ENCODE assay signal across 13 mouse cellular contexts in the genomic region with DNA sequence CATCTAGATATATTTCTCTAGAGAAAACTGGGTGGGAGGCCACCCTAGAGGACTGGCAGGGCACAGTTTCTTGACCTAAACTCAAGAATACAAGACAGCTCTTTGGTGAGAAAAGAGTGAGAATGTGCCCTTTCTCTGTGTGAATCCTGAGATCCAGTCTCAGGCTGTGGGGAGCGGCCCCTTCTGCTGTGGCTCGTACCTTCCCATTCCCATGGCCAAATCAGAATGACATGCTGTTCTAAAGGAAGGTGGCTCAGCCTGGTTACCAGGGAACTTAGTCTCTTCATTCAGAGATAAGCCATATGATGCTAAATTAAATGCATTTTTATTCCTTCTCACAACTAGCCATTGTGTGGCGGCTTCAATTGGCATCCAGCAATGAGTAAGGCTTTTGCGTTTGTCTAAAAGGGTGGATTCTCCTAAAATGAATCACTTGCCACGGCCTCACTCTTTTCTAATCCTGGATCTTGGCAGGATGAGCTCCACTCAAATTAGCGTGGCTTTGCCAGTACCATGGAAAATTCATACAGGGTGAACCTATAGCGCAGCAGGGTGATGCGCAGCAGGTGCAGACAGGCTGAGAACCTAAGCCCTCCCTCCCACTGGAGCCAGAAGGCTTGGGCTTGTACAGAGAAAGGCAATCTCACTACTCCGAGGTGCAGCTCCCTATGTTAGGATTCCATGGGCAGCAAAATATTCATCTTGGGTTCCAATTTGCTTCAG.
A peak's percentile ranks its signal among the peaks of the same experiment; 100 is the strongest.
DNase-seq lines count a peak whose midpoint lies in the region; ATAC-seq and TF ChIP-seq lines count a peak whose summit lies in the region.
"Had no signal": no experiment of that assay in that cellular context is flagged by ENCODE, and none has a peak within 500 bp of the region (broad histone marks: within the 10 kb centered on the region; RNA-seq: fewer than 3 reads in every experiment).

No protein-coding gene starts in this region.

- ATAC-seq in hindbrain, embryonic 11.5 days (ENCODE audit: low FRiP score): no peak
- peak; percentile 77 for ATAC-seq in forebrain, postnatal 0 days
- ATAC-seq in midbrain, embryonic 13.5 days: peak; percentile 84
- no peak for ATAC-seq in heart, embryonic 12.5 days (ENCODE audit: insufficient number of reproducible peaks, low FRiP score)
- ATAC-seq: Patski had no signal

- no peak overlapping the region for H3K27ac ChIP-seq in hindbrain, embryonic 11.5 days (ENCODE audit: low read depth, low read length)
- H3K27ac ChIP-seq in hindbrain, embryonic 10.5 days: no peak overlapping the region
- H3K27ac ChIP-seq in cerebellum, adult 2 months (ENCODE audit: insufficient read depth, low read length): no peak overlapping the region
- H3K27ac ChIP-seq in forebrain, postnatal 0 days (ENCODE audit: low read depth, low read length): peak overlapping the region; percentile 82
- peak overlapping the region; percentile 82 for H3K27ac ChIP-seq in midbrain, embryonic 13.5 days
- H3K27ac ChIP-seq in heart, embryonic 12.5 days (ENCODE audit: poor library complexity, severe bottlenecking): no peak overlapping the region
- H3K27ac ChIP-seq: macrophage had no signal

- intact Hi-C loops in heart, postnatal 25 days (cut with DNase I): no loop called here

- 50% methylated on average over 9 of the region's 9 CpGs for WGBS in hindbrain, embryonic 11.5 days
- WGBS in hindbrain, embryonic 10.5 days: 51% methylated on average over 9 of the region's 9 CpGs
- WGBS in cerebellum, adult 2 months: 15% methylated on average over 9 of the region's 9 CpGs
- WGBS in forebrain, postnatal 0 days: 22% methylated on average over 9 of the region's 9 CpGs
- 20% methylated on average over 9 of the region's 9 CpGs for WGBS in midbrain, embryonic 13.5 days
- 59% methylated on average over 9 of the region's 9 CpGs for WGBS in heart, embryonic 12.5 days

- no peaks in the 10 kb centered on the region for H3K9me3 ChIP-seq in hindbrain, embryonic 11.5 days (ENCODE audit: control insufficient read depth, low read length)
- H3K9me3 ChIP-seq in hindbrain, embryonic 10.5 days: no peaks in the 10 kb centered on the region
- H3K9me3 ChIP-seq in forebrain, postnatal 0 days (ENCODE audit: low read length): no peaks in the 10 kb centered on the region
- no peaks in the 10 kb centered on the region for H3K9me3 ChIP-seq in midbrain, embryonic 13.5 days
- H3K9me3 ChIP-seq in heart, embryonic 12.5 days (replicated peaks): no peaks in the 10 kb centered on the region

- H3K4me2 ChIP-seq in hindbrain, embryonic 11.5 days (replicated peaks; ENCODE audit: low read depth, low read length): no peak overlapping the region
- H3K4me2 ChIP-seq in forebrain, postnatal 0 days (ENCODE audit: low read depth): no peak overlapping the region
- H3K4me2 ChIP-seq in midbrain, embryonic 13.5 days (replicated peaks): no peak overlapping the region
- H3K4me2 ChIP-seq in heart, embryonic 12.5 days: no peak overlapping the region
- H3K4me2 ChIP-seq: liver, embryonic 11.5 days had no signal

- no peaks in the 10 kb centered on the region for H3K4me1 ChIP-seq in hindbrain, embryonic 11.5 days (replicated peaks; ENCODE audit: control insufficient read depth, insufficient read depth, low read length)
- peaks cover 29% of the 10 kb centered on the region for H3K4me1 ChIP-seq in hindbrain, embryonic 10.5 days (replicated peaks)
- H3K4me1 ChIP-seq in cerebellum, adult 2 months (ENCODE audit: control insufficient read depth, insufficient read depth, low read length): peaks cover 11% of the 10 kb centered on the region
- peaks cover 22% of the 10 kb centered on the region for H3K4me1 ChIP-seq in forebrain, postnatal 0 days (ENCODE audit: insufficient read depth)
- peaks cover 34% of the 10 kb centered on the region for H3K4me1 ChIP-seq in midbrain, embryonic 13.5 days (replicated peaks)
- H3K4me1 ChIP-seq in heart, embryonic 12.5 days (replicated peaks): no peaks in the 10 kb centered on the region

- no peaks in the 10 kb centered on the region for H3K36me3 ChIP-seq in hindbrain, embryonic 11.5 days (ENCODE audit: control insufficient read depth, insufficient read depth, low read length)
- H3K36me3 ChIP-seq in hindbrain, embryonic 10.5 days: no peaks in the 10 kb centered on the region
- no peaks in the 10 kb centered on the region for H3K36me3 ChIP-seq in forebrain, postnatal 0 days (ENCODE audit: insufficient read depth)
- H3K36me3 ChIP-seq in midbrain, embryonic 13.5 days: no peaks in the 10 kb centered on the region
- H3K36me3 ChIP-seq in heart, embryonic 12.5 days: no peaks in the 10 kb centered on the region

- peak; percentile 8 for DNase-seq in hindbrain, embryonic 11.5 days (ENCODE audit: low spot score)
- DNase-seq in hindbrain, embryonic 10.5 days (ENCODE audit: low spot score): no peak
- DNase-seq in cerebellum, adult 2 months: peak; percentile 47 to 70
- peak; percentile 70 for DNase-seq in forebrain, postnatal 0 days
- no peak for DNase-seq in heart, postnatal 25 days (ENCODE audit: low spot score)
- no peak for DNase-seq in urinary bladder, postnatal 10 days (ENCODE audit: low spot score)
- DNase-seq: adrenal gland, postnatal 36 days; kidney, postnatal 4 days had no signal

- no peak overlapping the region for H3K9ac ChIP-seq in hindbrain, embryonic 11.5 days (ENCODE audit: low read depth, low read length)
- H3K9ac ChIP-seq in forebrain, postnatal 0 days: no peak overlapping the region; the same call in 1 of the 2 replicates
- no peak overlapping the region for H3K9ac ChIP-seq in midbrain, embryonic 13.5 days (replicated peaks)
- no peak overlapping the region for H3K9ac ChIP-seq in heart, embryonic 12.5 days

- TF ChIP-seq POLR2A in cerebellum, adult 2 months (IDR thresholded peaks at IDR 0.05; ENCODE audit: borderline replicate concordance, insufficient read depth, low read length): no peak

- H3K4me3 ChIP-seq in hindbrain, embryonic 11.5 days (ENCODE audit: low read depth, low read length): no peak overlapping the region
- H3K4me3 ChIP-seq in hindbrain, embryonic 10.5 days: no peak overlapping the region
- no peak overlapping the region for H3K4me3 ChIP-seq in cerebellum, adult 2 months (replicated peaks; ENCODE audit: insufficient read depth, low read depth, low read length)
- no peak overlapping the region for H3K4me3 ChIP-seq in forebrain, postnatal 0 days (ENCODE audit: low read depth, low read length)
- H3K4me3 ChIP-seq in midbrain, embryonic 13.5 days (replicated peaks): no peak overlapping the region
- H3K4me3 ChIP-seq in heart, embryonic 12.5 days: no peak overlapping the region

- no peak for TF ChIP-seq CTCF in cerebellum, adult 2 months (IDR thresholded peaks at IDR 0.05; ENCODE audit: borderline replicate concordance, insufficient read depth, low read depth, low read length)
- no peak for TF ChIP-seq CTCF in forebrain, postnatal 0 days (IDR thresholded peaks at IDR 0.05; ENCODE audit: low read depth)

- no peaks in the 10 kb centered on the region for H3K27me3 ChIP-seq in hindbrain, embryonic 11.5 days (ENCODE audit: control insufficient read depth, insufficient read depth, low read length)
- no peaks in the 10 kb centered on the region for H3K27me3 ChIP-seq in hindbrain, embryonic 10.5 days (ENCODE audit: insufficient read depth, poor library complexity, severe bottlenecking)
- no peaks in the 10 kb centered on the region for H3K27me3 ChIP-seq in cerebellum, adult 2 months (ENCODE audit: control insufficient read depth, insufficient read depth, low read length)
- no peaks in the 10 kb centered on the region for H3K27me3 ChIP-seq in forebrain, postnatal 0 days (ENCODE audit: insufficient read depth, low read length)
- H3K27me3 ChIP-seq in midbrain, embryonic 13.5 days: no peaks in the 10 kb centered on the region
- H3K27me3 ChIP-seq in heart, embryonic 12.5 days (replicated peaks): no peaks in the 10 kb centered on the region

Comparison
In these comparisons a context has a peak if more than half of its experiments do, and no peak if none do; other contexts are left out.
1. DNase-seq: peak in hindbrain, embryonic 11.5 days (single experiment), cerebellum, adult 2 months (2 of 2) and forebrain, postnatal 0 days (single experiment); none in hindbrain, embryonic 10.5 days (single experiment), heart, postnatal 25 days (single experiment) and urinary bladder, postnatal 10 days (single experiment).
2. ATAC-seq: peak in forebrain, postnatal 0 days (single experiment) and midbrain, embryonic 13.5 days (single experiment); none in hindbrain, embryonic 11.5 days (single experiment) and heart, embryonic 12.5 days (single experiment).
3. H3K27ac ChIP-seq: peak in forebrain, postnatal 0 days (single experiment) and midbrain, embryonic 13.5 days (single experiment); none in hindbrain, embryonic 11.5 days (single experiment), hindbrain, embryonic 10.5 days (single experiment), cerebellum, adult 2 months (single experiment) and heart, embryonic 12.5 days (single experiment).